Mouse (Mus musculus) cortical plate, adult 2 months (tissue): ENCODE results near the gene Ints7.

ENCODE experiments used
- CTCF ChIP-seq: fragments of 200-500 bp; IDR thresholded peaks from 2 replicates; pipeline ENCODE4 v1.5.1; 2011; ENCODE audit warnings: mild to moderate bottlenecking, control low read depth, low read length; ENCODE audit not compliant: insufficient read depth; ENCODE audit errors: extremely low read depth
- POLR2A ChIP-seq: fragments of 200-500 bp; IDR thresholded peaks from 2 replicates; pipeline ENCODE4 v1.6.1; 2011; ENCODE audit warnings: mild to moderate bottlenecking, low read length, control low read depth; ENCODE audit not compliant: insufficient read depth; ENCODE audit errors: extremely low read depth

DNA sequence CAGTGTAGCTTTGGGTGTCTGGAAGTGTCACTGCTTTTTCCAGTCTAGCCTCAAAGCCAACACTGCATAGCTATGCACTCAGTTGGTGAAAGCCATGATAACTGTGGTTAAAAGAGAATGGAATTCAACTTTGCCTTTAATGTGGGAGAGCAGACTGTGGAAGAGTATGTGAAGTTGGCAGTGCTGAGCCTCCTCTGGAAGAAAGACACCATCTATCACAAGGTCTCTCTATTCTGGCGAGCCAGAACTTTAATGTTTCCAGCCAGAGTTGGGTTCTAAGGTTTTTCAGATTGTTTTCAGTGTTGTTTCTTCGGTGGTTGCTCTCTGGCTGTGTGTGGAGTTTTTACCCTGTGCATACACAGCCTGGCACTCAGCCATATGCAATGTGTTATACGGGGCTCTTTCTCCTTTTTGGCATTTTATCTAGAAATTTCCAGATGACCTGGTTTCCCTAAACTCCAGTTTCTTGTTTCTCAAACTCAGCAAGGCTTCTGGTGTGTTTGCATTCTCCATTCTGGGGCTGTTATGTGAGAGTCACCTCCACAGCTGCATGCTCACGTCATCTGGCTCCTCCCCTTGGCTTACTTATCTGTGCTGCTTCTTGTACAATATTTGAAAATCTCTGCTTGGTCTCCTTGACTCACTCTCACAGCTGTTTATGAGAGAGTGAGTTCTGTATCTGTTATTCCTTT, 47.4 kb upstream of the Ints7 start:
- TF ChIP-seq POLR2A (no peak), CTCF (no peak)
